Mouse (Mus musculus): ENCODE measurements around the gene Ccl1. TPM values are rescaled to one million over a fixed set of nuclear protein-coding genes. Genes with fewer than 3 reads are reported as not detected.

Ccl1 gene
- polyA plus RNA-seq, 1 experiment: not detected

GRCm38 (mm10) chr11:82249945-82250344 is 55.5 kb downstream of the Ccl1 start:
- peaks cover 35% of the 10 kb centered on the region for H3K27me3 ChIP-seq (ENCODE audit: control insufficient read depth, insufficient read depth, insufficient read length)
- no peaks in the 10 kb centered on the region for H3K36me3 ChIP-seq (ENCODE audit: control insufficient read depth, insufficient read depth)
- no peak overlapping the region for H3K4me3 ChIP-seq
- no peaks in the 10 kb centered on the region for H3K79me2 ChIP-seq (ENCODE audit: control insufficient read depth, insufficient read depth)
- TF ChIP-seq MYOG (IDR thresholded peaks at IDR 0.05; ENCODE audit: control insufficient read depth in 1 of 3, insufficient read depth in 1 of 3, insufficient read length in 2 of 3, low read depth in 2 of 3): no peak
- no peak for TF ChIP-seq SRF (IDR thresholded peaks at IDR 0.05; ENCODE audit: control insufficient read depth, insufficient read length, low read depth)
- no peak for TF ChIP-seq CEBPB (IDR thresholded peaks at IDR 0.05; ENCODE audit: insufficient read depth, poor library complexity, severe bottlenecking)
- TF ChIP-seq POLR2A (IDR thresholded peaks at IDR 0.05; ENCODE audit: insufficient read length, low read depth): no peak
- TF ChIP-seq REST (IDR thresholded peaks at IDR 0.05; ENCODE audit: insufficient read depth, insufficient read length): no peak
- TF ChIP-seq TCF12 (IDR thresholded peaks at IDR 0.05; ENCODE audit: insufficient read depth, poor library complexity, severe bottlenecking): no peak
- no peak for TF ChIP-seq USF1 (IDR thresholded peaks at IDR 0.05; ENCODE audit: low read depth)
- TF ChIP-seq TCF3 (IDR thresholded peaks at IDR 0.05; ENCODE audit: insufficient read length, low read depth): no peak
- TF ChIP-seq MYOD1 (IDR thresholded peaks at IDR 0.05; ENCODE audit: control insufficient read depth in 1 of 3, insufficient read length in 2 of 3, low read depth in 2 of 3): no peak
- no peak for TF ChIP-seq E2F4 (IDR thresholded peaks at IDR 0.05; ENCODE audit: insufficient read depth)
- TF ChIP-seq POLR2AphosphoS2 (IDR thresholded peaks at IDR 0.05; ENCODE audit: insufficient read length, low read depth): no peak
- TF ChIP-seq MAX (IDR thresholded peaks at IDR 0.05; ENCODE audit: low read depth): no peak
- H3ac ChIP-seq (ENCODE audit: control insufficient read depth, insufficient read length): no peak overlapping the region
- H3K4me2 ChIP-seq (ENCODE audit: low read depth): no peak overlapping the region

- Histone ChIP-seq H3K79me2 (ENCODE audit: control insufficient read depth, insufficient read depth) (no peaks in the 10 kb centered on the region), H3K4me3 (no peak overlapping the region), H3ac (ENCODE audit: control insufficient read depth, insufficient read length) (no peak overlapping the region), H3K27me3 (ENCODE audit: control insufficient read depth, insufficient read depth, insufficient read length) (peaks cover 59% of the 10 kb centered on the region), H3K4me2 (ENCODE audit: low read depth) (no peak overlapping the region), H3K36me3 (ENCODE audit: control insufficient read depth, insufficient read depth) (no peaks in the 10 kb centered on the region)
- TF ChIP-seq E2F4 (IDR thresholded peaks at IDR 0.05; ENCODE audit: insufficient read depth) (no peak), MAX (IDR thresholded peaks at IDR 0.05; ENCODE audit: low read depth) (no peak), TCF3 (IDR thresholded peaks at IDR 0.05; ENCODE audit: insufficient read length, low read depth) (no peak), USF1 (IDR thresholded peaks at IDR 0.05; ENCODE audit: low read depth) (no peak), TCF12 (IDR thresholded peaks at IDR 0.05; ENCODE audit: insufficient read depth, poor library complexity, severe bottlenecking) (no peak), REST (IDR thresholded peaks at IDR 0.05; ENCODE audit: insufficient read depth, insufficient read length) (no peak), SRF (IDR thresholded peaks at IDR 0.05; ENCODE audit: control insufficient read depth, insufficient read length, low read depth) (no peak), MYOG (IDR thresholded peaks at IDR 0.05; ENCODE audit: control insufficient read depth in 1 of 3, insufficient read depth in 1 of 3, insufficient read length in 2 of 3, low read depth in 2 of 3) (no peak), MYOD1 (IDR thresholded peaks at IDR 0.05; ENCODE audit: control insufficient read depth in 1 of 3, insufficient read length in 2 of 3, low read depth in 2 of 3) (no peak), POLR2A (IDR thresholded peaks at IDR 0.05; ENCODE audit: insufficient read length, low read depth) (no peak), POLR2AphosphoS2 (IDR thresholded peaks at IDR 0.05; ENCODE audit: insufficient read length, low read depth) (no peak), CEBPB (IDR thresholded peaks at IDR 0.05; ENCODE audit: insufficient read depth, poor library complexity, severe bottlenecking) (no peak)
Observed at GRCm38 (mm10) chr11:82237439-82237838, 68.1 kb downstream of the Ccl1 start.

DNA sequence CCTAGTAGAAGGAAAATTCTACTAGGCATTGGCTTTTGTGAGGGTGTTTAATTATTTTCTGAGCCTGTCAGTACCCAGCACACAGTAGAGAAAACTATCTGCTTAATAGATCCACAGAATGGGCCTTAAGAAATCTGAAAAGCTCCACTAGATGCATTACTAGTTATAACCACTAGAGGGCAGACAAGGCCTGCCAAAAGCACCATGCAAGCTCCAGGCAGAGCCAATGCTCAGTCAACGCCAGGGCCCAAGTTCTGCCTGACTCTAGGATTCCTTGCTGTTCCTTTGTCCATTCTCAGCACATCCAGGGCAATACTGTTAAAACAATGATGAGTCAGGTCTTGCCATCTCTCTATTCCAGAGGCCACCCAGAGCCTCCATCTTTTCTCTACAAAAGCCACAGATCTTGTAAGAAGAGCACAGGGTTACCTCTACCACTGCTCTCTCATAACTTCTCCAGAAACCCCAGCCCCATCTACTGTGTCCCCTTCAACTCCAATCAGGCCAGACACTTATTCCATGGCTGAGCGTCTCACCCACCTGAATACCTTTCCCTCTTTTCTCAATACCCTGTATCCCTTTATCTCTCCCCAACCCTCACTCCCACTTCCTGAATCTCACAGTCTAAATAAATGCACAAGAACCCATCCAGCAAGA is 69.8 kb downstream of the Ccl1 start:
- Histone ChIP-seq H3K36me3 (ENCODE audit: control insufficient read depth, insufficient read depth) (no peaks in the 10 kb centered on the region), H3ac (ENCODE audit: control insufficient read depth, insufficient read length) (no peak overlapping the region), H3K27me3 (ENCODE audit: control insufficient read depth, insufficient read depth, insufficient read length) (peaks cover 62% of the 10 kb centered on the region), H3K4me2 (ENCODE audit: low read depth) (no peak overlapping the region), H3K4me3 (no peak overlapping the region), H3K79me2 (ENCODE audit: control insufficient read depth, insufficient read depth) (no peaks in the 10 kb centered on the region)
- no peak for TF ChIP-seq E2F4 (IDR thresholded peaks at IDR 0.05; ENCODE audit: insufficient read depth)
- TF ChIP-seq MAX (IDR thresholded peaks at IDR 0.05; ENCODE audit: low read depth): no peak
- no peak for TF ChIP-seq CEBPB (IDR thresholded peaks at IDR 0.05; ENCODE audit: insufficient read depth, poor library complexity, severe bottlenecking)
- TF ChIP-seq MYOG (IDR thresholded peaks at IDR 0.05; ENCODE audit: control insufficient read depth in 1 of 3, insufficient read depth in 1 of 3, insufficient read length in 2 of 3, low read depth in 2 of 3): no peak
- TF ChIP-seq POLR2A (IDR thresholded peaks at IDR 0.05; ENCODE audit: insufficient read length, low read depth): no peak
- TF ChIP-seq SRF (IDR thresholded peaks at IDR 0.05; ENCODE audit: control insufficient read depth, insufficient read length, low read depth): no peak
- no peak for TF ChIP-seq TCF12 (IDR thresholded peaks at IDR 0.05; ENCODE audit: insufficient read depth, poor library complexity, severe bottlenecking)
- TF ChIP-seq USF1 (IDR thresholded peaks at IDR 0.05; ENCODE audit: low read depth): no peak
- no peak for TF ChIP-seq REST (IDR thresholded peaks at IDR 0.05; ENCODE audit: insufficient read depth, insufficient read length)
- no peak for TF ChIP-seq TCF3 (IDR thresholded peaks at IDR 0.05; ENCODE audit: insufficient read length, low read depth)
- no peak for TF ChIP-seq MYOD1 (IDR thresholded peaks at IDR 0.05; ENCODE audit: control insufficient read depth in 1 of 3, insufficient read length in 2 of 3, low read depth in 2 of 3)
- no peak for TF ChIP-seq POLR2AphosphoS2 (IDR thresholded peaks at IDR 0.05; ENCODE audit: insufficient read length, low read depth)

DNA sequence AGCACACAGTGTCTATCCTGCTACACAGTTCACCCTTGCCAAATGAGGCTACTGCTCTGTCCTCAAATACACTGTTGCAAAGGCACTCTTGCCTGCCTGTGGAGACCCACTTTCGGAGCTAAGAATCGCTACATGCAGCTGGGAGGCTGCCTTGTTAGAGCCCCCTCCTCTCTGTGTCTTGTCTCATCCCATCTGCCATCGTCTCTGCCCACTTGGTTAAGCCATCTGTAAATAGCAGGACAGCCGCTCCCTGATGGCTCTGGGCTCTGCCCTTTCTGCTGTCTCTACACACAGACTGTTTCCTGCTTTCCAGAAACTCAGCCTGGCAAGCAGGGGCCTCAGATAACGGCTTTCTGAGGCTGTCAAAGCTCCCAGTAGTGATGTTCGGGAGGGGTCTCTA is 71.5 kb downstream of the Ccl1 start:
- no peak overlapping the region for H3K4me2 ChIP-seq (ENCODE audit: low read depth)
- no peaks in the 10 kb centered on the region for H3K36me3 ChIP-seq (ENCODE audit: control insufficient read depth, insufficient read depth)
- H3ac ChIP-seq (ENCODE audit: control insufficient read depth, insufficient read length): no peak overlapping the region
- H3K27me3 ChIP-seq (ENCODE audit: control insufficient read depth, insufficient read depth, insufficient read length): peaks cover 66% of the 10 kb centered on the region
- no peaks in the 10 kb centered on the region for H3K79me2 ChIP-seq (ENCODE audit: control insufficient read depth, insufficient read depth)
- H3K4me3 ChIP-seq: no peak overlapping the region
- TF ChIP-seq POLR2AphosphoS2 (IDR thresholded peaks at IDR 0.05; ENCODE audit: insufficient read length, low read depth) (no peak), TCF12 (IDR thresholded peaks at IDR 0.05; ENCODE audit: insufficient read depth, poor library complexity, severe bottlenecking) (no peak), E2F4 (IDR thresholded peaks at IDR 0.05; ENCODE audit: insufficient read depth) (no peak), SRF (IDR thresholded peaks at IDR 0.05; ENCODE audit: control insufficient read depth, insufficient read length, low read depth) (no peak), MAX (IDR thresholded peaks at IDR 0.05; ENCODE audit: low read depth) (no peak), POLR2A (IDR thresholded peaks at IDR 0.05; ENCODE audit: insufficient read length, low read depth) (no peak), MYOG (IDR thresholded peaks at IDR 0.05; ENCODE audit: control insufficient read depth in 1 of 3, insufficient read depth in 1 of 3, insufficient read length in 2 of 3, low read depth in 2 of 3) (no peak), REST (IDR thresholded peaks at IDR 0.05; ENCODE audit: insufficient read depth, insufficient read length) (no peak), MYOD1 (IDR thresholded peaks at IDR 0.05; ENCODE audit: control insufficient read depth in 1 of 3, insufficient read length in 2 of 3, low read depth in 2 of 3) (no peak), CEBPB (IDR thresholded peaks at IDR 0.05; ENCODE audit: insufficient read depth, poor library complexity, severe bottlenecking) (no peak), USF1 (IDR thresholded peaks at IDR 0.05; ENCODE audit: low read depth) (no peak), TCF3 (IDR thresholded peaks at IDR 0.05; ENCODE audit: insufficient read length, low read depth) (no peak)
